ENCODE assay signal across 10 mouse cellular contexts in the genomic region with DNA sequence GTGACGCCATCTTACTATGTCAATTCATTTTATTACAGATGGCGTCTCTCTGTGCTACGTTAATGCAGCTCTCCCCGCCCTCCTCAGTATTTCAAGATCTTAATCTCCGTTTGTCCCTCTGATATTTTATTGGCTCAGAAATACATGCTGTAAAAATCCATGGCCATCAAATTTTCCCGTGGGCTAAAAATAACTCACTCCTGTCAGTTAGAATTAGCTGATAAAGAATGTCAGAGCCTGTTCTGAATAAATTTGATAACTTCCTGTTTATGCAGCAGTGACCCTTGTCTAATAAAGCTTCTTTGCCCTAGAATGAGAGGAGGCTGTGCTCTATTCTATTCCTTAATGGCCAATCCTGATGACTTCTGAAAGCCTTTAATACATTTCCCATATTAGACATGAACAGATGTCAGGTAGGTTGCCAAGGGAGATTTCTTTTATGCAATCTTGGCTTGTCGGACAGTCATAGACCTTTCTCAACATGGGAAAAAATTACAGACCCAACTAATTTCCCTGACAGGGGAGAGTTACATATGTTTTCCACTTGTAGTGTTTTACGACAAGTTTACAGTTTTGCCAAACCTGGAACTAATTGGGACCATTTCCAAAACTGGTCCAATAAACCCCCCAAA.
DNase-seq lines count a peak whose midpoint lies in the region; ATAC-seq lines count a peak whose summit lies in the region.
"Had no signal": no experiment of that assay in that cellular context is flagged by ENCODE, and none has a peak within 500 bp of the region (broad histone marks: within the 10 kb centered on the region; RNA-seq: fewer than 3 reads in every experiment).

No protein-coding gene starts in this region.

- H3K36me3 ChIP-seq in forebrain, embryonic 14.5 days (ENCODE audit: control insufficient read depth, insufficient read depth, low read length): no peaks in the 10 kb centered on the region
- no peaks in the 10 kb centered on the region for H3K36me3 ChIP-seq in forebrain, embryonic 12.5 days (replicated peaks)
- H3K36me3 ChIP-seq in limb, embryonic 11.5 days (ENCODE audit: control insufficient read depth, insufficient read depth, low read length): no peaks in the 10 kb centered on the region; the same call in 1 of the 2 replicates
- H3K36me3 ChIP-seq in limb, embryonic 10.5 days: peaks cover 44% of the 10 kb centered on the region
- H3K36me3 ChIP-seq in midbrain, embryonic 14.5 days (ENCODE audit: control insufficient read depth, insufficient read depth, low read length): no peaks in the 10 kb centered on the region; the same call in 1 of the 2 replicates

- 70% methylated on average over 8 of the region's 8 CpGs for WGBS in forebrain, embryonic 14.5 days
- 81% methylated on average over 8 of the region's 8 CpGs for whole genome bisulfite sequencing in forebrain, embryonic 12.5 days
- 28% methylated on average over 8 of the region's 8 CpGs for WGBS in limb, embryonic 11.5 days
- WGBS in limb, embryonic 10.5 days: 59% methylated on average over 8 of the region's 8 CpGs
- WGBS in midbrain, embryonic 14.5 days: 20% methylated on average over 8 of the region's 8 CpGs

- no peak overlapping the region for H3K27ac ChIP-seq in forebrain, embryonic 14.5 days (ENCODE audit: low read depth, low read length)
- no peak overlapping the region for H3K27ac ChIP-seq in forebrain, embryonic 12.5 days
- H3K27ac ChIP-seq in limb, embryonic 11.5 days (replicated peaks; ENCODE audit: low read depth, low read length): no peak overlapping the region; the same call in 1 of the 2 replicates
- no peak overlapping the region for H3K27ac ChIP-seq in limb, embryonic 10.5 days
- H3K27ac ChIP-seq in midbrain, embryonic 14.5 days (replicated peaks; ENCODE audit: low read depth, low read length): peak overlapping the region; percentile 32; the same call in 1 of the 2 replicates

- peak; percentile 52; the same call in 1 of the 2 replicates for ATAC-seq in forebrain, embryonic 14.5 days
- no peak for ATAC-seq in forebrain, embryonic 12.5 days (ENCODE audit: low FRiP score)
- peak; percentile 75 for ATAC-seq in limb, embryonic 11.5 days (ENCODE audit: insufficient number of reproducible peaks, low FRiP score, low TSS enrichment, low read depth)
- 0 out of 2 replicates have a peak, but pooled peaks have one; percentile 38 for ATAC-seq in erythroblast, adult 5-6 weeks (replicated peaks; ENCODE audit: low FRiP score, poor library complexity, severe bottlenecking)
- peak; percentile 70; the same call in 1 of the 2 replicates for ATAC-seq in midbrain, embryonic 14.5 days (ENCODE audit: low FRiP score, low TSS enrichment)

- no peak overlapping the region for H3K4me3 ChIP-seq in forebrain, embryonic 14.5 days (ENCODE audit: low read depth, low read length)
- no peak overlapping the region for H3K4me3 ChIP-seq in forebrain, embryonic 12.5 days (replicated peaks)
- H3K4me3 ChIP-seq in limb, embryonic 11.5 days (ENCODE audit: low read depth, low read length): no peak overlapping the region
- H3K4me3 ChIP-seq in limb, embryonic 10.5 days: no peak overlapping the region
- H3K4me3 ChIP-seq in midbrain, embryonic 14.5 days (replicated peaks; ENCODE audit: low read depth, low read length): no peak overlapping the region
- H3K4me3 ChIP-seq: erythroblast, embryonic 14.5 days had no signal

- DNase-seq in forebrain, embryonic 14.5 days (ENCODE audit: low spot score): no peak
- peak; percentile 25 for DNase-seq in limb, embryonic 11.5 days (ENCODE audit: low spot score)
- no peak for DNase-seq in limb, embryonic 10.5 days (ENCODE audit: low spot score)
- peak; percentile 61 for DNase-seq in midbrain, embryonic 14.5 days
- DNase-seq in embryo, embryonic 9.5 days (ENCODE audit: extremely low spot score): no peak
- no peak for DNase-seq in right cerebral cortex, postnatal 36 days (ENCODE audit: low spot score in 2 of 2)
- DNase-seq: lung, postnatal 4 days had no signal

- H3K4me2 ChIP-seq in forebrain, embryonic 14.5 days (ENCODE audit: low read length): no peak overlapping the region
- H3K4me2 ChIP-seq in forebrain, embryonic 12.5 days: no peak overlapping the region
- no peak overlapping the region for H3K4me2 ChIP-seq in limb, embryonic 11.5 days (ENCODE audit: low read depth, severe bottlenecking)
- peak overlapping the region; percentile 0; the same call in 1 of the 2 replicates for H3K4me2 ChIP-seq in midbrain, embryonic 14.5 days (ENCODE audit: low read length)

- H3K9me3 ChIP-seq in forebrain, embryonic 14.5 days (replicated peaks; ENCODE audit: control insufficient read depth, low read length): no peaks in the 10 kb centered on the region
- no peaks in the 10 kb centered on the region for H3K9me3 ChIP-seq in forebrain, embryonic 12.5 days
- no peaks in the 10 kb centered on the region for H3K9me3 ChIP-seq in limb, embryonic 11.5 days (ENCODE audit: control insufficient read depth, low read length)
- no peaks in the 10 kb centered on the region for H3K9me3 ChIP-seq in limb, embryonic 10.5 days (replicated peaks)
- H3K9me3 ChIP-seq in midbrain, embryonic 14.5 days (ENCODE audit: control insufficient read depth, low read length): no peaks in the 10 kb centered on the region

- no peaks in the 10 kb centered on the region; the same call in 1 of the 2 replicates for H3K4me1 ChIP-seq in forebrain, embryonic 14.5 days (ENCODE audit: control insufficient read depth, insufficient read depth, low read length)
- H3K4me1 ChIP-seq in forebrain, embryonic 12.5 days: peaks cover 6% of the 10 kb centered on the region
- H3K4me1 ChIP-seq in limb, embryonic 11.5 days (ENCODE audit: control insufficient read depth, insufficient read depth, low read length): peaks cover 14% of the 10 kb centered on the region
- H3K4me1 ChIP-seq in limb, embryonic 10.5 days: peaks cover 46% of the 10 kb centered on the region
- peaks cover 11% of the 10 kb centered on the region; the same call in 1 of the 2 replicates for H3K4me1 ChIP-seq in midbrain, embryonic 14.5 days (ENCODE audit: control insufficient read depth, insufficient read depth, low read length)

- H3K9ac ChIP-seq in forebrain, embryonic 14.5 days (ENCODE audit: low read length): no peak overlapping the region
- no peak overlapping the region for H3K9ac ChIP-seq in forebrain, embryonic 12.5 days
- H3K9ac ChIP-seq in limb, embryonic 11.5 days (ENCODE audit: low read length): no peak overlapping the region
- H3K9ac ChIP-seq in midbrain, embryonic 14.5 days (replicated peaks; ENCODE audit: low read length): no peak overlapping the region

- H3K27me3 ChIP-seq in forebrain, embryonic 14.5 days (replicated peaks; ENCODE audit: control insufficient read depth, insufficient read depth, low read length): no peaks in the 10 kb centered on the region
- no peaks in the 10 kb centered on the region for H3K27me3 ChIP-seq in forebrain, embryonic 12.5 days
- H3K27me3 ChIP-seq in limb, embryonic 11.5 days (ENCODE audit: control insufficient read depth, insufficient read depth, low read length): no peaks in the 10 kb centered on the region
- no peaks in the 10 kb centered on the region for H3K27me3 ChIP-seq in limb, embryonic 10.5 days (ENCODE audit: low read depth, poor library complexity, severe bottlenecking)
- no peaks in the 10 kb centered on the region for H3K27me3 ChIP-seq in midbrain, embryonic 14.5 days (ENCODE audit: control insufficient read depth, insufficient read depth, low read length)

Comparison
In these comparisons a context has a peak if more than half of its experiments do, and no peak if none do; other contexts are left out.
1. DNase-seq: peak in limb, embryonic 11.5 days (single experiment) and midbrain, embryonic 14.5 days (single experiment); none in forebrain, embryonic 14.5 days (single experiment), limb, embryonic 10.5 days (single experiment), embryo, embryonic 9.5 days (single experiment) and right cerebral cortex, postnatal 36 days (0 of 2).